Mouse (Mus musculus): Measurements from ENCODE around the gene Anks1. TPM values are rescaled to one million over a fixed set of nuclear protein-coding genes. Genes with fewer than 3 reads are reported as not detected.

Anks1 gene
- total RNA-seq, 2 experiments from 2014 or later: 22.6 to 27.6 TPM

DNA sequence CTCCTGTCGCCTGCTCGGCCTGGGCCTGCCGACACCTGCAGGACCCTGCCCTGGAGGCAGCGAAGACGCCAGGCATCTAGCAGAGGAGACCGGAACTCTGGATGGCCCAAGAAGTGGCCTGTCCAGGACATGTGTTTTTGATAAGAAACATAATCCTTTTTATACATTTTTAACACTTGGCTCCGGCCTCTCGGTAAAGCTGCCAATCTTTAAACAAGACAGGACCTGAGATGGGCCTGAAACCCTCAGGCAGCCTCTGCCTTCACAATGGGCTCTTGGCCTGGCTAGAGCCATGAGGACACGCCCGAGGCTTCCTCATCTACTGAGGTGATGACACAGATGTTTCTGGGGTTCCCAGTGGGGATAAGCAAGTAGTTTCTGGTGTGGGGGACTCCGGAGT, 151.6 kb downstream of the Anks1 start:
- DNase-seq: no peak

GRCm38 (mm10) chr17:28061472-28061871, 152.4 kb downstream of the Anks1 start:
- peak; percentile 46 for DNase-seq

GRCm38 (mm10) chr17:28062710-28063109, 153.6 kb downstream of the Anks1 start:
- DNase-seq: no peak

DNA sequence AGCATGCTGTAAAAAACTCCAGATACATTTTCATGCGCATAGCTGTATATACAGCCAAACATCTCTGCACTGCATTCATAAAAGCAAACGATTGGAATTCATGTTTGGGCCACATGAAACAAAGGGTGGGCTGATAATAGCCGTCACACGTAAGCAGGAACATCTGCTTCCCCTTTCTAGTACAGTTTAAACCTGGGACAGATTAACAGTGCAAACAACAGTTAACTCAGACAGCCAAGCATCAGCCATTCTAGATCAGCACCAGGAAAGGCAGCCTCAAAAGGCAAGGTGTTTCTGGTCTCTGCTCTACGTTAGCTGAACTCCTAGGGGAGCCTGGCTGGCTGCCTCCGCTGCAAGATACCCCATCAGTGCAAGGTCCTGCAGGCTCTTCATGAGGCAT, 154.1 kb downstream of the Anks1 start:
- DNase-seq: no peak

GRCm38 (mm10) chr17:28067303-28067702, 158.2 kb downstream of the Anks1 start:
- no peak for DNase-seq

DNA sequence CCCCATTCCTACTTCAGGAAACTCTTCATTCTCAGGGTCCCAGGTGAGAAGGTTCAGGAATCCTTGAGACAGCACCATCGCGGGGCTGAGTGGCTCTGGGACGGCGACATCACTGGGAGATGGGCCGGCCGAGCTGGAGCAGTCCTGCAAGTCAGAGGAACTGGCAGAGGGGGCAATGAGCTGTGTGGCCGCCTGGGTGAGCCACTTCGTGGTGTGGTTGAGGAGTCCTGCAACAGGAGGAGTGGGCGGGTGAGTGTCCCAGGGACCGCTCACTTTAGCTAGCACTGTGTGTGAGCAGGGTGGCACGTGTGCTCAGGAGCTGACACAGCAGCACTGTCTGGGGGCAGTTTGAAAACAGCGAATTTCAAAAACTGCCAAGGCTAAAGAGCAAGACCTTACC, 160.3 kb downstream of the Anks1 start:
- no peak for DNase-seq

DNA sequence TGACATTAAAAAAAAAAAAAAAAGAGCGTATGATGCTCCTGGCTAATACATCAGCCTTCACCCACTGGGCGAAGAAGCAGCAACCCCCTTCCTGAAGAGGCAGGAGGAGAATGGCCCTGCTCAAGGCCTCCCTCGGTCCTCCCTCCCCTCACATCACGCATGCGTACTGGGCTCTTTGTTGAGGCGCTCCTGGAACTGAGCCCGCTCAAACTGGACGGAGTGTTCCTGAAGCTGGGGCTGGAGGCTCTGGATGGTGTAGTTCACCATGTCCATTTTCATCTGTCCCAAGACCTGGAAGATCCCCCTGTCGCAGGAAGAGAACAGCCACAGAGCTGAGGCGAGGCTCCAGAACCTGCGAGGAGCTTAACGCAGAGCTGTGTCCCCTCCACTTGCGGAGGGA, 161.2 kb downstream of the Anks1 start:
- DNase-seq: no peak

- DNase-seq: no peak
These were observed 163.6 kb downstream of the Anks1 start for GRCm38 (mm10) chr17:28072730-28073129.

- DNase-seq: no peak
These were observed 165.4 kb downstream of the Anks1 start for GRCm38 (mm10) chr17:28074486-28074885.

DNA sequence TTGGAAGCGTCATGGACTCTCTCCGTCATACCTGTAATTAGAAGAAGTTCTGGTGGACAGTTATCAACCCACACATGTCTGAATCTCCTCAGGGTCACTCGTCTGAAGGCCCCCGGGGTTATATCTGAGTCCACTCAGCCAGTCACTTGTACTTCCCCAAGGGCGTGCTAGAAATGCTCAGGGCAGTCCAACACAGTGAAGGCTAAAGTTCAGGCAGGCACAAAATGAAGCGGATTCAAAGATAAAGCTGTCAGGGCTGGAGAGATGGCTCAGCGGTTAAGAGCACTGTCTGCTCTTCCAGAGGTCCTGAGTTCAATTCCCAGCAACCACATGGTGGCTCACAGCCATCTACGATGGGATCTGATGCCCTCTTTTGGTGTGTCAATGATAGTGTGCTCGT, 168.9 kb downstream of the Anks1 start:
- DNase-seq: no peak

DNA sequence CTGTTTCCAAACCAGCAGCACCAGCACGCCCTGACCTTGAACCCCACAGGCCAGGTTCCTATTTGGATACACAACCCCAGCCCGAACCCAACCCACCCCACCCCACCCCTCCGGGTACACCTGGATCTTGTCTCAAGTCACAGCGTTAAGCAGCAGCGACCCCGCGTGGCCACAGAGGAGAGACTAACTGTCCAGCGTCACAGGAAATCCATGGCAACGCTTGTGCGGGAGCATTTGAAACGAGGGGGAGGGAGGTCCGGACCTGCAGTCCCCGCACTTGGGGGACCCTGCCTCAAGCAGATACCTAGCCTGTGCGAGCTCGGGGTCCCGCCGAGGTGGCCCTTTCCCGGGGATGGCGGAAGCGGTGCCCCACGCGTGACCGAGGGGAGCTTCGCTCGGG, 170.5 kb downstream of the Anks1 start:
- peak; percentile 86 for DNase-seq

GRCm38 (mm10) chr17:28080045-28080816, 171.1 kb downstream of the Anks1 start, which contains the start of gene Tcp11:
Gene Tcp11, minus strand, starts transcription at chr17:28080639.
- no peak for DNase-seq

DNA sequence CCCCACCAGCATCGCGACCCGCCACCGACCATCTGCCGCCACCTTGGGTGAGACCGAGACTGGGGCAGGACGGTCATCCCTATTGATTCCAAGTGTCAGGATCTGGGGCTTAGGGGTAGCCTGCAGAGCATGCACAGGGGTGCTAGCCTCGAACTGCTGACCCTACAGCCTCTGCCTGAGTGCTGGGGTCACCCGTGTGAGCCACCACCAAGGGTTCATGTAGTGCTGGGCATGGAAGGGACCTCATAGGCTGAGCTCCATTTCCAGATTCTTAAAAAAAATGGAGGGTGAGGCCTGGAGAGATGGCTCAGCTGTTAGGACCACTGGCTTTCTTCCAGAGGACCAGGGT, 171.7 kb downstream of the Anks1 start:
- no peak for DNase-seq

DNA sequence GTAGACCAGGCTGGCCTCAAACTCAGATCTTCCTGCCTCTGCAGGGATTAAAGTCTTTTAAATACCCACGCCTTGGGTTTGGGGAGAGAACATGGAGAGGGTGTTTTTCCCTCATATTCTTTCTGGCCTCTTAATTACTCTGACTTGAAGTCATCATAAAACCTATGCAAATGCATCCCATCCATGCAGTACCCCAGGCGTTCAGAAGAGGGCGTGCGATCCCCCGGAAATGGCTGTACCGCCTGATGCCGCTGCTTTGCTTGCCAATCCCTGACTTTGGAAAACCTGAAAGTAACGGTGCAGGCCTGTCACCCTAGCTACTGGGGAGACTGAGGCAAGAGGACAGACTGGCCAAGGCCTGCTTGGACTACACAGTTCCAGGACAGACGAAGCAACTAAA, 172.3 kb downstream of the Anks1 start:
- DNase-seq: no peak

DNA sequence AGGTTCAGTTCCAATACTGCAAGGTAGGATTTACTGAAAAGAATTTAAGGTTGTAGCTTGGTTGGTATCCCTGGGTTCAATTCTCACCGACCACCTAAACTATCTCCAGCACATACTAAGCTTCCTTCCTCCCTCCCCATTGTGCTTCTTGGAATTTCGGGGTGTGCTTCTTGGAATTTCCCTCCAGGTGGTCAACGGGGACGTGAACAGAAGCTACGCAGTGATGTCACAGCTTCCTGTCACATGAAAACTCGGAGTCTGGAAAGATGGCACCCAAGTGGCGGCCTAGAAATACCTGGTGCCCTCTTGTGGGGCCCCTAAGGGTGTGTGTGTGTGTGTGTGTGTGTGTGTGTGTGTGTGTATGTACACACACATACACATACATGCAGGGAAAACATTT, 172.8 kb downstream of the Anks1 start:
- DNase-seq: no peak

DNA sequence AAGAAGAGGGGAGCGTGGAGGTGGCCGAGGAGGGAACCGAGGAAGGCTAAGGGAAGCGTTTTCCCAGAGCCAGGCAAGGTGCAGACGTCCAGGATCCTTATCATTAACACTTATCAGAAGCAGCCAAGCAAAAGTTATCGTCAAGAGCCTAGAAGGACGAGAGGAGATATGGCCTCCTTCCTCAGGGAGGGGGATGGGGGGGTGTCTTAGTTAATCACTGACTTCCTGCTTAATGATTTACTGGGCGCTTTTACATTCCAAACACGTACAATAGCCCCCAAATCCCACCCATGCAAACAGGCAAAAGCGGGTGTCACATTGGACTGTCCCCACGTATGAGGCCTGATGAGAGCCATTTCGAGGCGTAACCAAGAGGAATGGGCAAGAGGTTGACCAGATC, 173.8 kb downstream of the Anks1 start:
- no peak for DNase-seq

DNA sequence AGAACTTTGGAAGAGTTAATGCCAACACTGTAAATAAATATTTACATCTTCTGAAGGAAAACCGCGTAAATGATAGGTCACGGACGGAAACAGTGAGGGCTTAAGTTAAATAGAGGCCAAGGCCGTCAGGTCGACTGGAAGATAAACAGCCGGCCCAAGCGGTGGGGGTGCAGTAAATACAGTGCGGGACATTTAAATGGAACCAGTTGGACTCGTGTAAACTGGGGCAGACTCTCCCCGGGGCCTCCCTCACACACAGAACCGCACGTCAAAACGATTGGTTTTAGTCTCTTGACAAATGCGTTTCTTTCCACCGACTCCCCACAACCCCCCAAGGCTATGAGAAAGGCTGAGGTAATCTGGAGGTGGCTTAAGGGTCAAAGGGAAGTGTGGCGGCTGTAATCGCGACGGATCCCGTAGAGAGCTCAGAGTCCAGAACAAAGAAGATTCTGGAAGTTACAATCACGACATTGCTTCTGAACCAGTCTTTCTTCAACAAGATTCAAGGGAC, 175.3 kb downstream of the Anks1 start:
- DNase-seq: no peak

DNA sequence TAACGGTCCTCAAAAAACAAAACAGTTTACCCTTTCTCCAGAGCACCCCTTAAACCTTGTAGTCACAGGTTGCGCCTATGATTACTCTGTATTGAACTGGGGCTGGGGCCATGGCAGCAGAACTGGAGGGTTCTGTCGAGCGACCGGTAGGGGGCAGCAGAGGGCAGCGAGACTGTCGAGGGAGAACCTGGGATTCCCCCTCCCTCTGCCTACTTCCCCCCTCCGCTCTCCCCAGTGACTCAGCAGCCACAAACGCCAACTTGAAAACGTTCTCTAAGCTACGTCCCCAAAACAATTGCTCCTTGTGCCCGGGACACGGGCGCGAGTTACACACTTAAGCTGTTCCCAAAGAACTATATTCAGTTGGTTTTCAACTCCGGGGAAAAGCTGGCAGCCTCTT, 175.9 kb downstream of the Anks1 start:
- DNase-seq: peak; percentile 97

GRCm38 (mm10) chr17:28087430-28087829, 178.3 kb downstream of the Anks1 start:
- no peak for DNase-seq

GRCm38 (mm10) chr17:28088718-28089117, 179.6 kb downstream of the Anks1 start:
- DNase-seq: no peak

- DNase-seq: no peak
These were observed 183.2 kb downstream of the Anks1 start for GRCm38 (mm10) chr17:28092297-28092696.

DNA sequence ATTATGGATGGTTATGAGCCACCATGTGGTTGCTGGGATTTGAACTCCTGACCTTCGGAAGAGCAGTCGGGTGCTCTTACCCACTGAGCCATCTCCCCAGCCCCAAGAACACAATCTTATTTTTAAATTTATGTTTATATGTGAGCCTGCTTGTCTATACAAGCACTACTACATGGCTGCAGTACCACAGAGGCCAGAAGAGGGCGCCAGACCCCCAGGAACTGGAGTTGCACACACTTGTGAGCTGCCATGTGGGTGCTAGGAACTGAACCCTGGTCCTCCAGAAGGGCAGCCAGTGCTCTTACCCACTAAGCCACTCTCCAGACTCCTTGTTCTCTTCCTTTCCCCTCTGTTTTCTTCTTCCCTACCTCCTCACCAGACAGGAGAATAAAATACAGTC, 184.7 kb downstream of the Anks1 start:
- no peak for DNase-seq

DNA sequence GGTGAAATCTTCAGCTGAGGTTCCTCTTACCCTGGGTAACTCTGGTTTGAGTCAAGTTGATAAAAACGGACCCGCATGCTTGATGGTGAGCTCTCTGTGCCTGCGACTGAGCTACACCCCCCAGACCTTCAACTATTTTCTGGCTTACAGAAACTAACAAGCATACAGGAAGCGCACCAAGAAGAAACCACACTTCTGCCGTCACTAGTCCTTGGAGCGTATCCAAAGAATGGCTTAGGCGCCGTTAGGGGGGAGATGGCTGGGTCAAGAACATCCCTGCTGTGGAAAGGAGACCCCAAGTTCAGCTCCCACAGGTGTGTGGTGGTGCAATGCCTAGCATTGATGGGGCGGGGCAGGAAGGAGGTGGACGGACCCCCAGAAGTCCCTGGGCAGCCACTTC, 187.3 kb downstream of the Anks1 start:
- no peak for DNase-seq

DNA sequence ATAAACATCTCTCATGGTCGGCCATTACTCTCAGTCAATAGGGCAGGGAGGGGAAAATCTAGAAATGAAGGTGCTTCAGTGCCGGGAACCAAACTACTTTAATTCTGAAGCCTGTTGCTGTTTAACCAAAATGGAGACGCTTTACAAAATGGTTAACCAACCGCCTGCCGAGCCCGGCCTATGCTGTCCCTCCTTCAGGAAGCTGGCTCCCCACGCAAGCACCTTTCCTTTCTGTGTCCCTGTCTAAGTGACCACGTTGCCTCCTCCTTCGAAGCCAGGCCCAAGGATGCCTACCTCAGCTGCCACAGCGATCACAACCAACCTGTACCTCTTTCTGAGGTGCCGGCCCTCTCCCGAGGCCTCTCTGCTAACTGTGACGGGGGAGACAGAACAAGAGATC, 188.2 kb downstream of the Anks1 start:
- DNase-seq: no peak

- DNase-seq: no peak
These were observed 190.0 kb downstream of the Anks1 start for GRCm38 (mm10) chr17:28099086-28099485.
